Mouse (Mus musculus): Measurements from ENCODE around the gene Pi16. TPM values are rescaled to one million over a fixed set of nuclear protein-coding genes. Genes with fewer than 3 reads are reported as not detected.
A peak's percentile ranks its signal among the peaks of the same experiment; 100 is the strongest.

The Pi16 gene
- polyA plus RNA-seq, 1 experiment from 2014 or later = 0.73 TPM

DNA sequence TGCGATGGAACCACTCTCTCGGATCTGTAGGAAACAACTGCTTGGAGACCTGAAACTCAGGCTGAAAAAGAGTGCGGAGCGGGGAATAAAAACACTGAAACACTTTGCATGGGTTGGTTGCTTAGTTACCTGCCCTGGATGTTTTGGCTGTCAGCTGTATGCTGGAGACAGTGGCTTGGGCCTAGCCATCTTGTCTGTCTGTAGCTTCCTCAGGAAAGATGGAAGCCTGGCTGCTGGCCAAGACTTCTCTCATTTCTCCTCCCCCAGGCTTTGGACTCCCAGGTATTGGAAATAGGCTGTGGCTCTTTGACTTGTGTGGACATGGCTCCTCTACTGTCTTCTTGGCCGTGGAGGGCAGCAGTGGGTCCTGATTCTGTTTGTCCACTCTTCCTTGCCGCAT is 16.1 kb upstream of the Pi16 start:
- Histone ChIP-seq H3K4me1 (replicated peaks; ENCODE audit: control insufficient read depth, insufficient read depth, low read length) (no peaks in the 10 kb centered on the region), H3K9me3 (ENCODE audit: control insufficient read depth) (no peaks in the 10 kb centered on the region), H3K36me3 (ENCODE audit: control insufficient read depth, insufficient read depth) (peaks cover 49% of the 10 kb centered on the region), H3K27ac (ENCODE audit: low read depth, low read length) (no peak overlapping the region; the same call in 1 of the 2 replicates), H3K27me3 (replicated peaks; ENCODE audit: control insufficient read depth, insufficient read depth, low read length) (no peaks in the 10 kb centered on the region), H3K9ac (ENCODE audit: low read depth, low read length) (no peak overlapping the region), H3K4me2 (replicated peaks; ENCODE audit: low read depth) (no peak overlapping the region), H3K4me3 (ENCODE audit: low read depth, low read length) (no peak overlapping the region)
- TF ChIP-seq CTCF (IDR thresholded peaks at IDR 0.05; ENCODE audit: low read depth) = no peak
- 92% methylated on average over 6 of the region's 6 CpGs for WGBS
- ATAC-seq = no peak

DNA sequence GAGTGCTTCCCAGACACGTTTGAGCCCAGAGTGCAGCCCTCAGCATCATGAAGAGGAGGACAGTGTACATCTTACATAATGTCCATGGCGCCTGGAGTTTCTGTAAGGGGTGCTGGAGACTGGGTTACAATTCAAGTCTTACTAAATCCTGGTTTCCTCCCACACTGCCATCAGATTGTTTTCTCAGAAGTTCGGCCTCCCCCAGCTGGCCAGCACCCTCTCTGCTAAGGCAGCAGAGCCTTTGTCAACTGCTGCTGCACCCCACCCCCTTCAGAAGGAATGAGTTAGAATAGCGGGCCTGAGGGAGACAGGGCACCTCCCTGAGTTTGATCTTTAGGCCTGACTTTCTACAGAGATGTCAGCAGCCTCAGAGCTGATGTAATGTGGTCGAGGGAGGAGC is 15.3 kb upstream of the Pi16 start:
- no peaks in the 10 kb centered on the region for H3K4me1 ChIP-seq (replicated peaks; ENCODE audit: control insufficient read depth, insufficient read depth, low read length)
- no peak for TF ChIP-seq CTCF (IDR thresholded peaks at IDR 0.05; ENCODE audit: low read depth)
- ATAC-seq = no peak
- no peak overlapping the region for H3K4me3 ChIP-seq (ENCODE audit: low read depth, low read length)
- H3K27ac ChIP-seq (ENCODE audit: low read depth, low read length) = no peak overlapping the region
- WGBS = 77% methylated on average over 5 of the region's 5 CpGs
- H3K9me3 ChIP-seq (ENCODE audit: control insufficient read depth) = no peaks in the 10 kb centered on the region
- H3K27me3 ChIP-seq (replicated peaks; ENCODE audit: control insufficient read depth, insufficient read depth, low read length) = no peaks in the 10 kb centered on the region
- H3K9ac ChIP-seq (ENCODE audit: low read depth, low read length) = no peak overlapping the region
- H3K4me2 ChIP-seq (replicated peaks; ENCODE audit: low read depth) = no peak overlapping the region
- peaks cover 42% of the 10 kb centered on the region for H3K36me3 ChIP-seq (ENCODE audit: control insufficient read depth, insufficient read depth)

DNA sequence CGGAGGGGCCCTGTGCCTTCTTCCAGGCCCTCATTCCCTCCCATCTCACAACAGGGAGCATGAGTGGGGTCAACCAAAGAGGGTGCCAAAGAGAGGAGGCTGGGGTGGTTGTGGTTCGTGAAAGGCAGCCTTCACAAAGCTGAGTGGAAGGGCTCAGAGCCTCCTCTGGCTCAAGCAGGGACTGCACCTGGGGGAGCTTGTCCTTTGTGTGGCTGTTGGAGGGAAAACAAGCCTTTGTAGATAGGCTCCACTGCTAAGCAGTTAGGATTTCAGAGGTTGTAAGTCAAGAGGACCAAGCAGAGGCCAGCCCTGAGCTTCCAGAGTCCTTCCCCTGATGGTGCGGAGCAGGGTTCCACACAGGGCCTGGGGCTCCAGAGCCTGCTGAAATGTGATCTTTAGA is 14.4 kb upstream of the Pi16 start:
- Histone ChIP-seq H3K27me3 (replicated peaks; ENCODE audit: control insufficient read depth, insufficient read depth, low read length) (no peaks in the 10 kb centered on the region), H3K4me2 (replicated peaks; ENCODE audit: low read depth) (no peak overlapping the region), H3K27ac (ENCODE audit: low read depth, low read length) (no peak overlapping the region), H3K4me1 (replicated peaks; ENCODE audit: control insufficient read depth, insufficient read depth, low read length) (no peaks in the 10 kb centered on the region), H3K9me3 (ENCODE audit: control insufficient read depth) (no peaks in the 10 kb centered on the region), H3K4me3 (ENCODE audit: low read depth, low read length) (no peak overlapping the region), H3K9ac (ENCODE audit: low read depth, low read length) (no peak overlapping the region), H3K36me3 (ENCODE audit: control insufficient read depth, insufficient read depth) (peaks cover 36% of the 10 kb centered on the region)
- ATAC-seq = 0 out of 2 replicates have a peak, but pooled peaks have one; percentile 17
- peak; percentile 54 for TF ChIP-seq CTCF (IDR thresholded peaks at IDR 0.05; ENCODE audit: low read depth)
- WGBS = 65% methylated on average over 3 of the region's 3 CpGs

DNA sequence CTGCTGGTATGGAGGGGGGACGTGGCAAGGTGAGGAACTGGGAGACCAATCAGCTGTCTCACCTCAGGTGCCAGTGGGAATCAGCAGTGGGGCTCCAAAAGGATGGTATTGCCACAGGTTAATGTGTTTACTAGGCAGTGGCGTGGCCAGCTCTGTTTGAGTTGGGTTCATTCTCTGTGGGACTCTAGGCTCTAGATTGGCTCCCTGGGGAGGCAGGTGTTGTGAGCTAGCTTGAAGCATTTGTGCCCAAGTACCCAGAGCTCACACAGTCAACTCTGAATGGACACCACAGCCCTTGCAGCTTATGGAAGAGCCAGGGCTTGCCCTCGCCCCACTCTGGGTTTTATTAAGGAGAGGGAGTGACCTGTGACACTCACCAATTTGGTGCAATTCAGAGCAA is 13.6 kb upstream of the Pi16 start:
- Histone ChIP-seq H3K4me3 (ENCODE audit: low read depth, low read length) (no peak overlapping the region), H3K4me1 (replicated peaks; ENCODE audit: control insufficient read depth, insufficient read depth, low read length) (no peaks in the 10 kb centered on the region), H3K36me3 (ENCODE audit: control insufficient read depth, insufficient read depth) (peaks cover 31% of the 10 kb centered on the region), H3K27ac (ENCODE audit: low read depth, low read length) (no peak overlapping the region), H3K9me3 (ENCODE audit: control insufficient read depth) (no peaks in the 10 kb centered on the region), H3K9ac (ENCODE audit: low read depth, low read length) (no peak overlapping the region), H3K27me3 (replicated peaks; ENCODE audit: control insufficient read depth, insufficient read depth, low read length) (no peaks in the 10 kb centered on the region), H3K4me2 (replicated peaks; ENCODE audit: low read depth) (no peak overlapping the region)
- no peak for TF ChIP-seq CTCF (IDR thresholded peaks at IDR 0.05; ENCODE audit: low read depth)
- 74% methylated on average over 3 of the region's 3 CpGs for WGBS
- no peak for ATAC-seq

DNA sequence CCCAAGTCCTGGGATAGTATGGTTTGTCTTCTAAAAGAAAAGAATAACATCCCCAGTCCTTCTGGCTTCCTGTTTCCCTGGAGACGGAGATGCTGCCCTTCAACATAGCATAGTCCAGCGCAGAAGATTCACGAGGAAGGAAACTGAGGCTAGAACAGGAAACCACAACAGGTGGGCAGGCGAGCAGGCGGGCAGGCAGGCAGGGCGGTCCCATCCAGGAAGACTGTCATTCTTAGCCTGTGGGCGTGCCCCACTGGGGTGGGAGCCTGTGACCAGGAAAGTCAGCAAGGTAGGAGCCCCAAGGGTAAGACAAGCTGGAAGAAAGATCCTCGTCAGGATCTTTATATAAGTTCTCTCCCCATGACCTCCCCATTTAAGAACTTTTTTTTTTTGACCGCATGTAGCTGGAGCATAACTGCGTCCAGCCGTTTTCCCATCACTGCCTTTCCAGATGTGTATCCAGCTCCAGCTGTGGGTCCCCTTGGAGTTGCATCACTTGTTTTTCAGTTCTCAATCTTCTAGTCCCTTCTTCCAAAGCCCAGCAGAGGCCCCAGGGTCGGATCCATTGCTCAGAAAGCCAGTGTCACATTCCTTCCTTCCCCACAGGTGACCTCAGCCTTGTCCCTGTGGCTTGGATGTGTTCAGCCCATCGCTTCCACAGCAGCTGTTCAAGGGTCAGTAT is 13.0 kb upstream of the Pi16 start:
- no peak overlapping the region for H3K4me3 ChIP-seq (ENCODE audit: low read depth, low read length)
- H3K36me3 ChIP-seq (ENCODE audit: control insufficient read depth, insufficient read depth) = peaks cover 24% of the 10 kb centered on the region
- no peaks in the 10 kb centered on the region for H3K9me3 ChIP-seq (ENCODE audit: control insufficient read depth)
- TF ChIP-seq CTCF (IDR thresholded peaks at IDR 0.05; ENCODE audit: low read depth) = no peak
- no peaks in the 10 kb centered on the region for H3K4me1 ChIP-seq (replicated peaks; ENCODE audit: control insufficient read depth, insufficient read depth, low read length)
- no peak overlapping the region for H3K9ac ChIP-seq (ENCODE audit: low read depth, low read length)
- H3K27ac ChIP-seq (ENCODE audit: low read depth, low read length) = no peak overlapping the region
- 53% methylated on average over 13 of the region's 13 CpGs for whole genome bisulfite sequencing
- H3K27me3 ChIP-seq (replicated peaks; ENCODE audit: control insufficient read depth, insufficient read depth, low read length) = no peaks in the 10 kb centered on the region
- no peak for ATAC-seq
- no peak overlapping the region for H3K4me2 ChIP-seq (replicated peaks; ENCODE audit: low read depth)

DNA sequence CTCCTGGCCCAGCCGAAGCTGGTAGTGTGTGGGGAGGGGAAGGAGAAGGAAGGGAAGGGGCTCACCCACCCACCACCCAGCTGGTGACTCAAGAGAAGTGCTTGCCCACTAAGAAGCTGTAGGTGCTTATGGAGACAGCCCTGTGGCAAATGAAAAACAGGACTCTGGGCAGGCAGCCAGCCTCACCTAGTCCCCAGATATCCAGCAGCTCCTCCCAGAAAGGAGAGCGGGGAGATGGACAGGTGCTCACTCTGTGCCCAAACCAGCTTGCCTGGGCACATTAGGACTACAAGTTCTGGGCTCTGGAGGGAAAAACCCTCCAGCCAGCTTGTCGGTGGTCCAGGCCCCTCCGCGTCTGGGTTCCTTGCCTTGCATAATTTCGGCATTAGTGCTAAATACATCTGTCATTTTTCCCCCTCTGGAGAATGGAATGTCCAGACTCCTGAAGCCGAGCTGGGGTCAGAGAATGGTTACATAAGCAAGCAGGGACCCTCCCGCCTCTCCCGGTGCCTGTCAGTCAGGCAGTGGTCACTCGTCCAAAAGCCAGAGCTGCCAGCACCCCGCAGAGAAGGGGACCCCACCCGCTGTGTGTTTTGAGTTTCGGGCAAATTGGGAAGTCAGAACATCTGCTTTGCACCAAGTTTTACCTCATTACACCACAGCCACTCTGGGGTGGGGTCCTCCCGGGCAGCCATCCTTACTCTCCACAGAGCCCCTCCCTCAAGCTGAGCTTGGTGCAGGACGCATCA is 12.2 kb upstream of the Pi16 start:
- no peak for TF ChIP-seq CTCF (IDR thresholded peaks at IDR 0.05; ENCODE audit: low read depth)
- Histone ChIP-seq H3K9me3 (ENCODE audit: control insufficient read depth) (no peaks in the 10 kb centered on the region), H3K4me1 (replicated peaks; ENCODE audit: control insufficient read depth, insufficient read depth, low read length) (no peaks in the 10 kb centered on the region), H3K4me3 (ENCODE audit: low read depth, low read length) (no peak overlapping the region), H3K36me3 (ENCODE audit: control insufficient read depth, insufficient read depth) (peaks cover 17% of the 10 kb centered on the region), H3K27me3 (replicated peaks; ENCODE audit: control insufficient read depth, insufficient read depth, low read length) (no peaks in the 10 kb centered on the region), H3K9ac (ENCODE audit: low read depth, low read length) (no peak overlapping the region), H3K27ac (ENCODE audit: low read depth, low read length) (no peak overlapping the region), H3K4me2 (replicated peaks; ENCODE audit: low read depth) (no peak overlapping the region)
- ATAC-seq = no peak
- WGBS = 34% methylated on average over 15 of the region's 15 CpGs
